Mouse (Mus musculus) forebrain, embryonic 16.5 days (tissue): Measurements from ENCODE around the gene Crhbp. TPM values are rescaled to one million over a fixed set of nuclear protein-coding genes. Genes with fewer than 3 reads are reported as not detected.

Experiments used
- ATAC-seq: fragments of 200-750 bp; cut with Nextera tagmentation; 2 replicates; pipeline ENCODE4 v1.8.0; 2017; ENCODE audit warnings: mild to moderate bottlenecking, moderate library complexity
- H3K27ac ChIP-seq: fragments of 300-500 bp; sonication (generic); 2 replicates; pipeline ENCODE4 v1.5.1; 2014; ENCODE audit warnings: low read length, control low read depth
- H3K27me3 ChIP-seq: fragments of 300-500 bp; sonication (generic); replicated peaks from 2 replicates; pipeline ENCODE4 v1.6.1; 2014; ENCODE audit warnings: low read length; ENCODE audit not compliant: control insufficient read depth, insufficient read depth
- H3K36me3 ChIP-seq: fragments of 300-500 bp; sonication (generic); 2 replicates; pipeline ENCODE4 v1.6.1; 2014; ENCODE audit not compliant: control insufficient read depth, insufficient read depth
- H3K4me1 ChIP-seq: fragments of 300-500 bp; sonication (generic); replicated peaks from 2 replicates; pipeline ENCODE4 v1.6.1; 2014; ENCODE audit warnings: low read length; ENCODE audit not compliant: control insufficient read depth, insufficient read depth
- H3K4me2 ChIP-seq: fragments of 300-500 bp; sonication (generic); 2 replicates; pipeline ENCODE4 v1.6.1; 2014; ENCODE audit warnings: mild to moderate bottlenecking, low read length, control low read depth
- H3K4me3 ChIP-seq: fragments of 300-500 bp; sonication (generic); replicated peaks from 2 replicates; pipeline ENCODE4 v1.5.1; 2014; ENCODE audit warnings: mild to moderate bottlenecking, low read length, control low read depth
- H3K9ac ChIP-seq: fragments of 300-500 bp; sonication (generic); replicated peaks from 2 replicates; pipeline ENCODE4 v1.6.1; 2014; ENCODE audit warnings: low read depth, low read length, control low read depth
- H3K9me3 ChIP-seq: fragments of 300-500 bp; sonication (generic); 2 replicates; pipeline ENCODE4 v1.6.1; 2016; ENCODE audit warnings: low read length; ENCODE audit not compliant: control insufficient read depth
- WGBS: fragments of 180-500 bp; shearing (Covaris S2); extraction: QIAGEN DNeasy Blood & Tissue Kit; methylation state at CpG from one replicate; pipeline ENCODE4 v1.1.7; 2014; 5-methylcytosine and 5-hydroxymethylcytosine counted together
- polyA plus RNA-seq: library from polyadenylated mRNA; unstranded; fragments of >200 nt; fragmentation: Nextera tagmentation; extraction: Ambion mirVana; gene quantifications from 2 replicates; pipeline ENCODE4 v1.2.1, GENCODE M21; 2015

Gene Crhbp
- polyA plus RNA-seq, 1 experiment from 2014 or later, result 1.2 TPM

DNA sequence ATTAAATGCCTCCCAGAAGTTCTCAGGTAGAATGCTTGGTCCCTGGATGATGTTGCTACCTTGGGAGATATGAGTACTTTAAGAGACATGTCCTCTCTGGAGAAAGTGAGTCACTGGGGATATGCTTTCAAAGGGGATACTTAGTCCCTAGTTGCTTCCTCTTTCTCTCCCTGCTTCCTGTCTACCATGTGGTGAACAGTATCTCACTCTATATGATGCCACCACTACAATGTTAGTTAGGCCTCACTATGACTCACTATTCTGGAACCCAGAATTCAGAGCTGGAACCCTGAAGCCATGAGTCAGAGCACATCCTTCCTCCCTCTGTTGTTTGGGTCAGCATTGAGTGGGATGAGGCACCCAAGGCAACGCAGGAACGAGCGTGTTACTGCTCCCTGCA, 17.2 kb downstream of the Crhbp start:
- no peak overlapping the region for H3K4me3 ChIP-seq
- no peak overlapping the region for H3K9ac ChIP-seq
- peaks cover 7% of the 10 kb centered on the region for H3K4me1 ChIP-seq
- no peak for ATAC-seq
- no peak overlapping the region for H3K4me2 ChIP-seq
- H3K9me3 ChIP-seq, result no peaks in the 10 kb centered on the region
- no peaks in the 10 kb centered on the region for H3K36me3 ChIP-seq
- WGBS, result 88% methylated on average over 3 of the region's 3 CpGs
- no peaks in the 10 kb centered on the region for H3K27me3 ChIP-seq
- H3K27ac ChIP-seq, result no peak overlapping the region

- H3K27ac ChIP-seq, result no peak overlapping the region
- no peak overlapping the region for H3K9ac ChIP-seq
- H3K4me2 ChIP-seq, result no peak overlapping the region
- H3K9me3 ChIP-seq, result no peaks in the 10 kb centered on the region
- no peak for ATAC-seq
- no peak overlapping the region for H3K4me3 ChIP-seq
- WGBS, result 79% methylated on average over 6 of the region's 6 CpGs
- no peaks in the 10 kb centered on the region for H3K36me3 ChIP-seq
- no peaks in the 10 kb centered on the region for H3K27me3 ChIP-seq
- peaks cover 7% of the 10 kb centered on the region for H3K4me1 ChIP-seq
Observed at GRCm38 (mm10) chr13:95426421-95426820, 18.3 kb downstream of the Crhbp start.

DNA sequence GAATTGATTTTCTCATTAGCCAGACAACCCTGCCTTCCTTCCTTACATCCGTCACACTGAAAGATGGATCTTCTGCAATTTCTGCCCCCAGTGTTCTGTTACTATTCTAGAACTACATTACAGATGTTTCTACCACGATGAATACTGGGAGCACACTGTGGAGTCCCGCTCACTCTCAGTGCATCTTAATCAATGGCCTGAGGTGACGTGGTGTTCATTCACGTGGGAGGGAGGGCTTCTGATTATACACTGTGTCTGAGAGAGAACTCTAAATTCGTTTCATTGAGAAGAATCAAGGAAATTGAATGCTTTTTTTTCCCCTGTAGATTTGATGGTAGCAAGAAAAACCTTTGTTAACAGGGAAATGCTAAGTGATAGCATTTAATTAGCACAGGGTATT, 19.2 kb downstream of the Crhbp start:
- no peaks in the 10 kb centered on the region for H3K9me3 ChIP-seq
- H3K4me1 ChIP-seq, result peaks cover 7% of the 10 kb centered on the region
- no peak overlapping the region for H3K4me3 ChIP-seq
- no peak overlapping the region for H3K9ac ChIP-seq
- H3K36me3 ChIP-seq, result no peaks in the 10 kb centered on the region
- H3K27me3 ChIP-seq, result no peaks in the 10 kb centered on the region
- H3K27ac ChIP-seq, result no peak overlapping the region
- H3K4me2 ChIP-seq, result peak overlapping the region; percentile 22
- WGBS, result 19% methylated on average over 6 of the region's 6 CpGs
- ATAC-seq, result peak; percentile 81

DNA sequence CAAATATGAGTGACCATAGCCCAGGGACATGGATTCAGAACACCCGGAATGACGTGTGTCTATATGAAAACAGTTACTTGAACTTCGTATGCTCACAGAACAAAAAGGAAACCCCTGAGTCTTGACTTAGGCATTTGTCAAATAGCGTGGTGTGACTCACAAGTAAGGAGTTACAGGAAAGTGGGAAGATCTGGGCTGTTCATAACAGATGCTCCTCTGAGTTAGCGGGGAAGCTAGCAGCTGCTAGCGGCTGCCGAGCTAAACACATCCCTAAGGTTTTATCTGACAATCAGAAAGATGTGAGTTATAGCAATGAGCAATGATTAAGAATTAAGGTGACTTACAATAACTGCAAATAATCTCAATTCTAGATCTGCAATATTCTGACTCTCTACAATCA, 19.8 kb downstream of the Crhbp start:
- Histone ChIP-seq H3K9me3 (no peaks in the 10 kb centered on the region), H3K4me1 (peaks cover 7% of the 10 kb centered on the region), H3K27ac (no peak overlapping the region), H3K4me2 (no peak overlapping the region), H3K4me3 (no peak overlapping the region), H3K36me3 (no peaks in the 10 kb centered on the region), H3K9ac (no peak overlapping the region), H3K27me3 (no peaks in the 10 kb centered on the region)
- ATAC-seq, result peak; percentile 40; the same call in 1 of the 2 replicates
- WGBS, result 74% methylated on average over 7 of the region's 7 CpGs

DNA sequence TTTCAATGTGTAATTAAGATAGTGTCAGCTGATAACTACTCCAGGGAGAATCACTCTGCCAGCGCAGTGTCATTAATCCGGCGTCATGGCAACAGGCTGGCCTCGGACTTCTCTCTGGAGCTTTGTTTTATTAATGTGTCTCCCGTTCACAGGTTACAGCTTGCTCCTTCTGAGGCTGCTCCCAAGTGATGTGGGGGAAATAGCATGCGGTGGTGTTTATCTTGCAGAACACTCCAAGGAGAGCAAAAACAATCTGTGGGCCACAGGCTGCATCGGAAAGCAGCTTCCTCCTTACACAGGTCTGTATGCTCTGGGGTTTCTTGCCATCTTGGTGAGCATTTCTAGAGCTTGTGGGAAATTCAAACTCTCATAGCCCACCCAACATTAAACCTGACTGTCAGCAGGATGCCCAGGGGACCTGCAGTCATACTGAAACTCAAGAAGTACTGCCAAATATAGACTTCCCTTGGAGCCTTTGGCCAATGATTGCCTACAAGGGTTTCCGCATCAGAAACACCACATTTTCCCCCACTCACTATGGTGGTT, 25.4 kb downstream of the Crhbp start:
- Histone ChIP-seq H3K4me2 (peak overlapping the region; percentile 17), H3K27me3 (no peaks in the 10 kb centered on the region), H3K9ac (no peak overlapping the region), H3K4me3 (no peak overlapping the region), H3K27ac (peak overlapping the region; percentile 4; the same call in 1 of the 2 replicates), H3K4me1 (peaks cover 11% of the 10 kb centered on the region), H3K9me3 (no peaks in the 10 kb centered on the region), H3K36me3 (no peaks in the 10 kb centered on the region)
- peak; percentile 77 for ATAC-seq
- whole genome bisulfite sequencing, result 20% methylated on average over 8 of the region's 8 CpGs

DNA sequence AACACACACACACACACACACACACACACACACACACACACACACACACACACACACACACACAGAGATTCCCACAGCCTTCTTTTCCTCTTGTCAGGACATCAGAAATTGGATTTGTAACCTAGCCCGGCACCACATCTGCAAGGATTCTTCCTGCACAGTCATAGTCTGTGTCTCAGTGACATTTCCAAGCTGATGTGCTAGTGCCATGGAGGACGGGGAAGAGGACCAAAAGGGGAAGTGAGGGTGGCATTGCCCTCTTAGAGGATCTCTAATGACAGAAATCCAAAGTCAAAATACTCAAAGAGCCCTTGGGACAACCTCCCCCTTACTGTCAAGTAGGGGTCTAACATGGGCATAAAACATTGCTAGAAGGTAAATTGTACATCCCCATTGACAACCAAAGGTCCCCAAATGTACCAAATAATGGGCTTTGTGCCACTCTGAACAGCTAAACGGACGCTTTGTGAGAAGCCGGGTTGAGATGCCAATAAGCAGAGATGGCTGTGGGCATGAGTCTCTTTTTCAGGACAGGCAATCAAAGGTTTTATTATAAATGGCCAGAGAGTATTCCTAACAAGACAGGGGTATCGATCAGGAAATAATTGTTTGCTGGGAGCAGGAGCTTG, 26.0 kb downstream of the Crhbp start:
- 0 out of 2 replicates have a peak, but pooled peaks have one; percentile 8 for ATAC-seq

GRCm38 (mm10) chr13:95412257-95412656, 32.5 kb downstream of the Crhbp start:
- ATAC-seq, result no peak
- 70% methylated on average over 2 of the region's 2 CpGs for WGBS
- no peaks in the 10 kb centered on the region for H3K9me3 ChIP-seq
- H3K4me2 ChIP-seq, result no peak overlapping the region
- H3K4me3 ChIP-seq, result no peak overlapping the region
- H3K9ac ChIP-seq, result no peak overlapping the region
- no peaks in the 10 kb centered on the region for H3K36me3 ChIP-seq
- no peaks in the 10 kb centered on the region for H3K4me1 ChIP-seq
- no peak overlapping the region for H3K27ac ChIP-seq
- H3K27me3 ChIP-seq, result no peaks in the 10 kb centered on the region

More for the DNA sequence above, 26.0 kb downstream of the Crhbp start:
- no peaks in the 10 kb centered on the region for H3K27me3 ChIP-seq
- WGBS, result 27% methylated on average over 6 of the region's 6 CpGs
- peak overlapping the region; percentile 17; the same call in 1 of the 2 replicates for H3K4me2 ChIP-seq
- H3K36me3 ChIP-seq, result no peaks in the 10 kb centered on the region
- H3K4me3 ChIP-seq, result no peak overlapping the region
- no peak overlapping the region for H3K27ac ChIP-seq
- H3K9me3 ChIP-seq, result no peaks in the 10 kb centered on the region
- peaks cover 11% of the 10 kb centered on the region for H3K4me1 ChIP-seq
- no peak overlapping the region for H3K9ac ChIP-seq

DNA sequence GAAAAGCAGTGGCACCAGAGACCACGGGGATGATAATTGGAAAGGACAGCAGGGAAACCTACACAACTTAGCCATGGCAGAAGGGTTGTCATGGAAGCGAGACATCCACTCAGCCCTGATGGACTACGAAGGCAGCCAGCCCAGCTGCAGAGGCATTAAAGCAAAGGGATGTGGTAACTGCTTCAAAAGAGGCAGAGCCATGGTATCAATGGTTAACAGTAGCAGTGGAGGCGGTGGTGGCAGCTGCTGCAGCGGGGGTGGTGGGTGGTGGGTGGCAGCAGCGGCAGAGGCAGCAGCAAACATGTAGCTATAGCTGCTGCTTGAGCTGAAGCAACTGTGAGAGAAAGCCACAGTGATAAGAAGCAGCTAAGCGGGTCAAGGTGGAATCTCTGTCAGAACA, 51.5 kb downstream of the Crhbp start:
- H3K9ac ChIP-seq, result no peak overlapping the region
- no peaks in the 10 kb centered on the region; the same call in 1 of the 2 replicates for H3K27me3 ChIP-seq
- H3K27ac ChIP-seq, result no peak overlapping the region
- no peak overlapping the region for H3K4me3 ChIP-seq
- no peaks in the 10 kb centered on the region for H3K4me1 ChIP-seq
- H3K9me3 ChIP-seq, result no peaks in the 10 kb centered on the region; the same call in 1 of the 2 replicates
- no peaks in the 10 kb centered on the region for H3K36me3 ChIP-seq
- ATAC-seq, result no peak
- no peak overlapping the region for H3K4me2 ChIP-seq
- WGBS, result 87% methylated on average over 7 of the region's 7 CpGs

GRCm38 (mm10) chr13:95389866-95390865, 54.6 kb downstream of the Crhbp start:
- peak; percentile 71 for ATAC-seq
- Histone ChIP-seq H3K9me3 (no peaks in the 10 kb centered on the region; the same call in 1 of the 2 replicates), H3K27ac (no peak overlapping the region), H3K27me3 (no peaks in the 10 kb centered on the region; the same call in 1 of the 2 replicates), H3K9ac (no peak overlapping the region), H3K36me3 (no peaks in the 10 kb centered on the region), H3K4me1 (no peaks in the 10 kb centered on the region), H3K4me2 (no peak overlapping the region), H3K4me3 (no peak overlapping the region)
- 33% methylated on average over 24 of the region's 24 CpGs for whole genome bisulfite sequencing
